Mouse (Mus musculus): ENCODE data around the gene Kcne3. TPM values are rescaled to one million over a fixed set of nuclear protein-coding genes. Genes with fewer than 3 reads are reported as not detected.

Gene Kcne3
- polyA plus RNA-seq, 1 experiment from 2014 or later, result 1.5 TPM

DNA sequence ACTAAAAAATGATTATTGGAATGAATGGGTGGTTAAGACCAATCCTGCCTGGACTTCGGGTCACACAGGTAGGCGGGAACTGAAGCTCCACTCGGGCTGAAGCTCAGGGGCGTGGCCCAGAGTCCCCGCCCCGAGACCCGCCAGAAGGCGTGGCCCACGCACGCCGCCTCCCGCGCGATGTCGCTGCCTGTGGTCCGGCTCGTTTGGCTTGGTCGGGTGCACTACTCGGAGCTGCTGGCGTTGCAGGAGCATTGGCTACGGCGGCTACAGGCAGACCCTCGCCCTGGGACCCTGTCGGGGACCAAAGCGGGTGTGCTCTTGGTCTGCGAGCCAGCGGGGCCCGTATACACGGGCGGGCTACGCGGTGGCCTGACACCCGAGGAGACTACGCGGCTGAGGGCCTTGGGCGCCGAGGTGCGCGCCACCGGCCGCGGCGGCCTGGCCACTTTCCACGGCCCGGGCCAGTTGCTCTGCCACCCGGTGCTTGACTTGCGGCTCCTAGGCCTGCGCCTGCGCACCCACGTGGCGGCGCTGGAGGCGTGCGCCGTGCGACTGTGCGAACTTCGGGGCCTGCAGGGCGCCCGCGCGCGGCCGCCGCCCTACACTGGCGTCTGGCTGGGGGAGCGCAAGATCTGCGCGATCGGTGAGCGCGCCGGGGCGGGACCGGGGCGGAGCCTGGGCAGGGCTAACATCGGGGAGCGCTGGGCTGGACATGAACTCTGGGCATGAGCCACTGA lies 17.0 kb upstream of the Kcne3 start, which contains the start of gene Lipt2:
Lipt2 (plus strand) TSS at position 173 of the 737 bp plus-strand sequence.
- Histone ChIP-seq H3K36me3 (no peaks in the 10 kb centered on the region), H3K9ac (peak within 1 kb of the TSS; percentile 80), H3K27me3 (no peaks in the 10 kb centered on the region), H3K4me3 (peak within 1 kb of the TSS; percentile 81), H3K9me3 (no peaks in the 10 kb centered on the region), H3K27ac (peak within 1 kb of the TSS; percentile 97), H3K4me1 (peaks cover 6% of the 10 kb centered on the region), H3K4me2 (peak within 1 kb of the TSS; percentile 88)
- ATAC-seq (ENCODE audit: borderline replicate concordance, extremely low read depth, low FRiP score, low TSS enrichment), result peak; percentile 97
- WGBS, result under 1% methylated on average over 78 of the region's 78 CpGs

DNA sequence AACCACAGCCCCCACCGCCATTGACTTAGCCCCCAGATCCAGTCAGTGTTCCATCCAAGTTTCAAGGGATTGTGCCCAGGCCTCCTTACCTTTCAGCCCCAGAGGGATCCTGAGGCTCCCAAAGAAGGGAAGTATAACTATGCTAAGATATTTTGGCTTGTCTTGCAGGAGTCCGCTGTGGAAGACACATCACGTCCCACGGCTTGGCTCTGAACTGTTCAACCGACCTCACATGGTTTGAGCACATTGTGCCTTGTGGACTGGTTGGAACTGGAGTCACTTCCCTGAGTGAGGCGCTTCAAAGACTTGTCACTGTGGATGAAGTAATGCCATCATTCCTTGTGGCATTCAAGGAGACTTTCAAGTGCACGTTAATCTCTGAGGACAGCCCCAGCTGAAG lies 16.3 kb upstream of the Kcne3 start:
- H3K9me3 ChIP-seq, result no peaks in the 10 kb centered on the region
- H3K4me1 ChIP-seq, result peaks cover 6% of the 10 kb centered on the region
- H3K4me2 ChIP-seq, result peak overlapping the region; percentile 88
- peak overlapping the region; percentile 81 for H3K4me3 ChIP-seq
- peak; percentile 7; the same call in 1 of the 2 replicates for ATAC-seq (ENCODE audit: borderline replicate concordance, extremely low read depth, low FRiP score, low TSS enrichment)
- no peaks in the 10 kb centered on the region for H3K36me3 ChIP-seq
- H3K9ac ChIP-seq, result peak overlapping the region; percentile 80
- WGBS, result 60% methylated on average over 7 of the region's 7 CpGs
- peak overlapping the region; percentile 97 for H3K27ac ChIP-seq
- no peaks in the 10 kb centered on the region for H3K27me3 ChIP-seq

DNA sequence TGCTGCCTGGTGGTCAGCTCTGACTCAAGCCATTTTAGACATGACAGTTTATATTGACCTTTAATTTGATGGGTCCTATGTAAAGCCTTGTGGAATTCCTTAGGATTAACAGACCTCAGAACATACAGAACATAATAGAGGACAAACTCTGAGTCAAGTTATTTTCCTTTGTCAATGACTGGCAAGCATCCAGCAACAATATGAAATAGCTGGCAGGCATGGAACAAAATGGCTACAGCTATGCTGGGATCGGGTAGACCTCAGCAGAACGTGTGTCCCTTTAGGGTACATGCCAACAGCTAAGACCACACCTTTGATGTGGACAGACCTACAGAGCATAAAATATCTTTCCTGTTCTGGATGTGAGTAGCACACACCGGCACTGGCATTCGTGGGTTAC lies 12.8 kb upstream of the Kcne3 start:
- Histone ChIP-seq H3K9me3 (no peaks in the 10 kb centered on the region), H3K27me3 (no peaks in the 10 kb centered on the region), H3K4me2 (no peak overlapping the region), H3K4me1 (peaks cover 6% of the 10 kb centered on the region), H3K4me3 (no peak overlapping the region), H3K27ac (no peak overlapping the region), H3K9ac (no peak overlapping the region), H3K36me3 (no peaks in the 10 kb centered on the region)
- no peak for ATAC-seq (ENCODE audit: borderline replicate concordance, extremely low read depth, low FRiP score, low TSS enrichment)
- WGBS, result 61% methylated on average over 4 of the region's 4 CpGs

DNA sequence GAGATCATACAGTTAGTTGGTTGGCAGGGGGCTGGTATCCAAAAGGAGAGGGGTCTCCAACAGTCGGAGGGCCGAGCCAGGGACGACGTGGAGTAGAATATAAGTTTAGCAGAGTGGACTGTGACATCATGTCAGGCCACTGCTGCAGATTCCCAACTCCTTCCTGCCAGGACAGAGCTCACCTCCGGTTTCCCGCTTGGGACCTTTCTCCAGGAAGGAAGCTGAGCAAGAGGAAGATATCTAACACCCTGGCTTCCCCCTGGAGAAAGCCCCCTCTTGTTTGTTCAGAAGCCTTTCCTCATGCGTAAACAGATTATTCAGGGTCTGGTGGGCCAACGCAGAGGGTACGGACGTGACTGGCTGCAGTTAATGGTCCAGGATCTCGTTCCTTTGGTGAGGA lies 7.6 kb upstream of the Kcne3 start:
- Histone ChIP-seq H3K36me3 (no peaks in the 10 kb centered on the region), H3K4me3 (no peak overlapping the region), H3K9me3 (no peaks in the 10 kb centered on the region), H3K27ac (no peak overlapping the region), H3K9ac (no peak overlapping the region), H3K27me3 (no peaks in the 10 kb centered on the region), H3K4me1 (no peaks in the 10 kb centered on the region), H3K4me2 (no peak overlapping the region)
- 64% methylated on average over 11 of the region's 11 CpGs for WGBS
- ATAC-seq (ENCODE audit: borderline replicate concordance, extremely low read depth, low FRiP score, low TSS enrichment), result no peak

DNA sequence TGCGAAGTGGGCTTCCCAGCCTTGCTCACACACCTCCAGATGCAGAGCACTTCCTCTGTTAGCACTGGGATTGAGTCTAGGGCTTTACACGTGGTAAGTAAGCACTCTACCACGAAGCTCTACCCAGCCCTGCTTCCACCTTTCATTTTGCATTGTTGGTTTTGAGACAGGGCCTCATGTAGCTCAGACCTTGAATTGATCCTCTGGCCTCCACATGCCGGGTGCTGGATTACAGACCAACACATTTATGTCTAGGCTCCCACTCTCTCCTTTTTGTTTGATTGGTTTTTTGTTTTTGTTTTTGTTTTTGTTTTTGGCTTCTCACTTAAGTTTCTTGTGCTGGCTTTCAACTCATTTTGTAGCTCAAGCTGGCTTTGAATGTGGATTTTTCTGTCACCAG lies 5.5 kb upstream of the Kcne3 start:
- Histone ChIP-seq H3K36me3 (no peaks in the 10 kb centered on the region), H3K9ac (no peak overlapping the region), H3K4me3 (no peak overlapping the region), H3K9me3 (no peaks in the 10 kb centered on the region), H3K27me3 (no peaks in the 10 kb centered on the region), H3K4me2 (no peak overlapping the region), H3K27ac (no peak overlapping the region), H3K4me1 (no peaks in the 10 kb centered on the region)
- WGBS, result 53% methylated on average over 4 of the region's 4 CpGs
- ATAC-seq (ENCODE audit: borderline replicate concordance, extremely low read depth, low FRiP score, low TSS enrichment), result no peak

DNA sequence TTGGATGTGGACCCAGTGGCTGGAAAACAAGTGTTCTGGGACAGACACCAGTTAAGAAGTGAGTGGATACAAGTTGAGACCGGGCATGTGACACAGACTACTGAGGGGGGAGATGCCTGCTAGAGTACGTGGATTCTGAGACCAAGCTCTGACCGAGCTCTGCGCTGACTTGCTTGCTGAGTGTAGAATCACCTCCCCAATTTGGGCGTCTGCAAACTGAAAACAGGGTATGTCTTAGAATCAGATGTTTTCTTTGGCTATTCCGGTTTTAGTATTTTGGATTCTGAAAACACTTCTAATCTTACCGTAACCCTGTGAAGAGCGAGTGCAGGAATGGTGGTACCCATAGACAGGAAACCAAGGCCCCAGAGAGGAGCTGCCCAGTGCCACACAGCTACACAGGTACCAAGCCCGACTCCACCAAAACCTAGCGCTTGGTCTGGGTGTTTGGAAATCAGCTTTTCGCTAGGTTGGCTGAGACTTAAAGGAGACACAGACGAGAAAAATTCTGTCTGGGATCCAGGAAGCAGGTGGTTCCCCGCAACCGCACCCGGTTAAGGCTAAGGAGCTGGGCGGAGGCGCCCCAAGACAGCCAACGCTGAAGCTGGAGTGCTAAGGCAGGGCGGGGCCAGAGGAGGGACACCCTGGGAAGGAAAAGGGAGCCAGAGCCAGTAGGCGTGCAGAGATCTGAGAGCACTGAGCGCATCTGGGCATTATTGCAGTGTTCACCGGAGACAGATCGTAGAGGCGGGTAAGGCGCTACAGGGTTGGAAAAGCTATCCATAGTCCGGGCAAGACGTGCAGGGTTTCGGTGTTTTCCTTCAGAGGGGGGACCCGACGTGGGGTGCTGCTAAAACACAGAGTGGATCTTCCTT lies 2.0 kb downstream of the Kcne3 start:
- peak; percentile 76; the same call in 1 of the 2 replicates for ATAC-seq (ENCODE audit: borderline replicate concordance, extremely low read depth, low FRiP score, low TSS enrichment)
- Histone ChIP-seq H3K4me1 (peaks cover 10% of the 10 kb centered on the region), H3K4me2 (peak overlapping the region; percentile 80), H3K4me3 (peak overlapping the region; percentile 41), H3K27me3 (peaks cover 40% of the 10 kb centered on the region), H3K36me3 (no peaks in the 10 kb centered on the region), H3K9me3 (no peaks in the 10 kb centered on the region), H3K9ac (0 out of 2 replicates have a peak overlapping the region, but pooled peaks have one; percentile 3), H3K27ac (no peak overlapping the region)
- 7% methylated on average over 30 of the region's 30 CpGs for WGBS

DNA sequence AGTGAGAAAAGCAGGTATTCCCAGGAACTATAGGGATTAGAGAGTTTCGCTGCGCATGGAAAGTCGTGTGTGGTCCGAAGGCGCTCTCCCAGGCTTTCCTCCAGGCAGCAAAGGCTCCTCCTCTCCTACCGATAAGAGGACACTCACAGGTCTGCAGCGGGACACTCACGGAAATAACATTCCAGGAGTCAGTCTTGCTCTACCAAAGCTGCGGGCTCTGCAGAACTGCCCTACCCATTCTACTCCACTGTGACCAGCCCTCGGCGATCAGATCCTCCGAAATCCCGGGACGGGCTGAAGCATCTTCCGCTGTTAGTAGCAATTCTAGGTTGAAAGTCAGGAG lies 2.6 kb downstream of the Kcne3 start:
- H3K4me2 ChIP-seq, result peak overlapping the region; percentile 80
- no peak overlapping the region for H3K27ac ChIP-seq
- H3K27me3 ChIP-seq, result peaks cover 40% of the 10 kb centered on the region
- H3K4me3 ChIP-seq, result peak overlapping the region; percentile 41
- peak overlapping the region; percentile 3; the same call in 1 of the 2 replicates for H3K9ac ChIP-seq
- ATAC-seq (ENCODE audit: borderline replicate concordance, extremely low read depth, low FRiP score, low TSS enrichment), result no peak
- H3K4me1 ChIP-seq, result peaks cover 10% of the 10 kb centered on the region
- no peaks in the 10 kb centered on the region for H3K36me3 ChIP-seq
- no peaks in the 10 kb centered on the region for H3K9me3 ChIP-seq
- 1% methylated on average over 15 of the region's 15 CpGs for WGBS

DNA sequence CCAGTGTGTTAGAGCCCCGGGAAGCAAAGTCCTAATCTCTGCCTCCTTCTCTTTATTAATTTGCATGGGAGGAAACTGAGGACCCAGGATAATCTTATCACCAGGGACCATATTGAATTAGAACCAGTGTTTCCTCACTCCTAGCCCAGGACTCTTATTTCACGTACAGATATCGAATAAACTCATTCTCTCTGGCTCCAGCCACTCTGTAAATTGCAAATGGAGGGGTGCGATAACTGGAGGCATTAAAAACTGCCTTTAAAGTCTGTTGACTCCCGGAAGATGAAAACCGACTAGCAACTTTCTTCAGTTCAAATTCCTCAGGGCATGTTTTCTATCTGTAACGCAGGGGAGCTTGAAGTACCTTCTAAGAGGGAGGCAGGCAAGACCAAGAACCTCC lies 3.1 kb downstream of the Kcne3 start:
- Histone ChIP-seq H3K9ac (no peak overlapping the region), H3K36me3 (no peaks in the 10 kb centered on the region), H3K27me3 (peaks cover 40% of the 10 kb centered on the region), H3K27ac (no peak overlapping the region), H3K4me3 (peak overlapping the region; percentile 41), H3K4me1 (peaks cover 10% of the 10 kb centered on the region), H3K4me2 (peak overlapping the region; percentile 80), H3K9me3 (no peaks in the 10 kb centered on the region)
- WGBS, result 47% methylated on average over 7 of the region's 7 CpGs
- ATAC-seq (ENCODE audit: borderline replicate concordance, extremely low read depth, low FRiP score, low TSS enrichment), result no peak

DNA sequence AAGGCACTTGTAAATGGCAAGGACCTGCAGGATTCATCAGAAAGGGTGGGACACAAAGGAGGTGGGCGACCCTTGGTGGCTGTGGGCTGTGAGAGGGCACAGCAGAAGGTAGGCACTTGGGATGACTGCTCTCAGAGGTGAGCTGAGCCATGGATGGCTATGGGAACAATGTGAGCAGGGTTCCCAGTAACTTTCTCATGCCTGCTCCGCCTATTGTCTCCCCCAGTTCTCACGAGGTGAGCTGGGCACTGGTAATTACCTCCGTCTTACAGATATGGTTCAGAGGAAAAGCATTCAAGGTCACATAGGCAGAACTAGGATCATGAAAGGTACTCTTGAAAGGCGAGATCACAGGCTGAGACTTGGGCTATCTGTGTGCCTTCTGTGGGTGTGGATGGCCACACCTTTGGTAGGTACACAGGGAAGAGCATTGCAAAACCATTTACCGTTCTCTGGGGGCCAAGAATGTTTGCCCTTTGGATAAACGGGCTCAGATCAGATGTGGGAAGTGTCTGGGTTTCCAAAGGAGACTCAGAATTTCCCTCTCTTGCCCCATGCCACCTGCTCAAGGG lies 3.6 kb downstream of the Kcne3 start:
- Histone ChIP-seq H3K27ac (no peak overlapping the region), H3K4me3 (no peak overlapping the region), H3K4me1 (peaks cover 10% of the 10 kb centered on the region), H3K27me3 (peaks cover 40% of the 10 kb centered on the region), H3K9ac (no peak overlapping the region), H3K4me2 (no peak overlapping the region), H3K36me3 (no peaks in the 10 kb centered on the region), H3K9me3 (no peaks in the 10 kb centered on the region)
- no peak for ATAC-seq (ENCODE audit: borderline replicate concordance, extremely low read depth, low FRiP score, low TSS enrichment)
- 62% methylated on average over 7 of the region's 7 CpGs for WGBS

DNA sequence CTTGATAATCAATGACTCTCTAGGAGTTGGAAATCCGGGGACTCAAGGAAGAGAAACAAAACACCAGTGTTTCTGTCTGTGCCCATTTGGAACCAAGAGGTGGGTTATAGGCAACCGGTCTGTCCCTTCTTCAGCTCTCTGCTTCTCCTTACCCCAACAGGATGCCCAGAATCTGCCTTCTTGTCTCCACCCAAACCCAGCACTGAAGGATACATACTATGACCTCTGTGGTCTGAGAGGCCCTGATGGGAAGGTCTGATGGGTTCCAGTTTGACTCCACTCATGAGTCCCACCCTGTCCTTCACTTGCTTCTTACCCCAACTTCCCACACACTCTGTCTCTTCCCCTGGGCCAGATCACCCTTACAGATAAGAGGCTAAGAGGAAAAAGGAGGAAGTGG lies 4.9 kb downstream of the Kcne3 start:
- Histone ChIP-seq H3K27me3 (peaks cover 38% of the 10 kb centered on the region), H3K36me3 (no peaks in the 10 kb centered on the region), H3K4me3 (no peak overlapping the region), H3K4me1 (peaks cover 10% of the 10 kb centered on the region), H3K27ac (no peak overlapping the region), H3K9me3 (no peaks in the 10 kb centered on the region), H3K4me2 (no peak overlapping the region), H3K9ac (no peak overlapping the region)
- ATAC-seq (ENCODE audit: borderline replicate concordance, extremely low read depth, low FRiP score, low TSS enrichment), result no peak
- 83% methylated on average over 2 of the region's 2 CpGs for WGBS

DNA sequence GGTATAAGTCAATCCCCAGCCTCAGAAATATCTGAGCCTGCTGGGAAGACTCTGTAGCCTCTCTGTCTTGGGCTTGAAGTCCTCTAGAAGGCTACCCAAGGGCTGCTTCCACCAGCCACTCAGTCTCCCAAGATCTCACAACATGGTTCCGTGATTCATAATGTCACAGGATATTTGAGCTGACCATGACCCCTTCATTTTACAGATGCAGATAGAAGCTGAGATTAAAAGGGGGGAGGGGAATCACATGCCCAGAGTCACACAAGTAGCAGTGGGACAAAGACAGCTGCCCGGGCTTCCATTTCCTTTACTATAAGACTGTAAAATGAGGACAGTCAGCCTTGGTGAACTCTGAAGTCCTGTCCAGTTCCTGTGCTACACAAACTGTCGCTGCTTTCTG lies 5.3 kb downstream of the Kcne3 start:
- H3K36me3 ChIP-seq, result no peaks in the 10 kb centered on the region
- no peak overlapping the region for H3K9ac ChIP-seq
- WGBS, result 64% methylated on average over 3 of the region's 3 CpGs
- no peak for ATAC-seq (ENCODE audit: borderline replicate concordance, extremely low read depth, low FRiP score, low TSS enrichment)
- no peaks in the 10 kb centered on the region for H3K9me3 ChIP-seq
- H3K4me3 ChIP-seq, result no peak overlapping the region
- peaks cover 34% of the 10 kb centered on the region for H3K27me3 ChIP-seq
- no peak overlapping the region for H3K4me2 ChIP-seq
- peaks cover 10% of the 10 kb centered on the region for H3K4me1 ChIP-seq
- H3K27ac ChIP-seq, result no peak overlapping the region

DNA sequence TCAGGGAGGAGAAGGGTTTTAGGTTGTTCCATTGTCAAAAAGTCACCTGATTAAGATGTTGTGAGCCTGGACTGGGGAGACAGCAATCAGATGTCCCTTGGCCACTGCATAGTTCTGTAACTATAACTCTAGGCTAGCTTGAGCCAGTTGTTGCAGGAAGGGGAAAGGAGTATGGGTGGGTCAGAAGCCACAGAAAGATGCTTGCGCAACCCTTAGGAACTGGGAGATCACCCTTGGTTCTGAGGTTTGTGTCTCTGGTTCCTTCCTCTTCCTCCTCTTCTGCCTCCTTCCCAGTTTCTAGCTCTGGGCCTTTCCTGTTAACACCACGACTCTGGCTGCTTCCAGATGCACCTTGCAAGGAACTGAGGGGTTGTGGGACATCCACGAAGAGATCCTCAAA lies 6.1 kb downstream of the Kcne3 start:
- peaks cover 10% of the 10 kb centered on the region for H3K4me1 ChIP-seq

More for the DNA sequence above, 6.1 kb downstream of the Kcne3 start:
- Histone ChIP-seq H3K36me3 (no peaks in the 10 kb centered on the region), H3K4me3 (no peak overlapping the region), H3K9ac (no peak overlapping the region), H3K9me3 (no peaks in the 10 kb centered on the region), H3K4me2 (no peak overlapping the region), H3K27ac (no peak overlapping the region), H3K27me3 (peaks cover 30% of the 10 kb centered on the region)
- WGBS, result 72% methylated on average over 3 of the region's 3 CpGs
- ATAC-seq (ENCODE audit: borderline replicate concordance, extremely low read depth, low FRiP score, low TSS enrichment), result no peak

All from lung, embryonic 15.5 days (tissue).